Mouse (Mus musculus): ENCODE data around the gene Meiob.

GRCm38 (mm10) chr17:24877336-24878116 is 73.4 kb downstream of the Meiob start:
- no peak for TF ChIP-seq POLR2A (IDR thresholded peaks at IDR 0.05; ENCODE audit: low read depth, low read length)
- TF ChIP-seq CTCF (IDR thresholded peaks at IDR 0.05; ENCODE audit: borderline replicate concordance, insufficient read depth, low read length), result no peak
